Mouse (Mus musculus) ES-Bruce4 (cell line): ENCODE measurements around the gene Nexn.

Experiments
- EP300 ChIP-seq: IDR thresholded peaks from 2 replicates; pipeline ENCODE4 v1.6.1; 2011; ENCODE audit warnings: low read depth, low read length; ENCODE audit not compliant: insufficient read depth
- POLR2A ChIP-seq: IDR thresholded peaks from one replicate; pipeline ENCODE4 v1.8.1; 2011; ENCODE audit warnings: low read length; ENCODE audit not compliant: insufficient read depth

GRCm38 (mm10) chr3:152257528-152257927, 8.6 kb downstream of the Nexn start:
- TF ChIP-seq POLR2A (no peak), EP300 (no peak)
